Mouse (Mus musculus) subcutaneous adipose tissue, adult 2 months (tissue): Measurements from ENCODE around the gene Bves. TPM values are rescaled to one million over a fixed set of nuclear protein-coding genes. Genes with fewer than 3 reads are reported as not detected.

Source experiments
- polyA plus RNA-seq: library from polyadenylated mRNA; depleted of rRNA; stranded (reverse); fragments of >200 nt; gene quantifications from 2 replicates; pipeline ENCODE4 v1.2.3, GENCODE M21; 2012; ENCODE audit warnings: low replicate concordance; rRNA removed

Bves gene
- polyA plus RNA-seq: 0.34 and 9.7 TPM in 2 replicates

DNA sequence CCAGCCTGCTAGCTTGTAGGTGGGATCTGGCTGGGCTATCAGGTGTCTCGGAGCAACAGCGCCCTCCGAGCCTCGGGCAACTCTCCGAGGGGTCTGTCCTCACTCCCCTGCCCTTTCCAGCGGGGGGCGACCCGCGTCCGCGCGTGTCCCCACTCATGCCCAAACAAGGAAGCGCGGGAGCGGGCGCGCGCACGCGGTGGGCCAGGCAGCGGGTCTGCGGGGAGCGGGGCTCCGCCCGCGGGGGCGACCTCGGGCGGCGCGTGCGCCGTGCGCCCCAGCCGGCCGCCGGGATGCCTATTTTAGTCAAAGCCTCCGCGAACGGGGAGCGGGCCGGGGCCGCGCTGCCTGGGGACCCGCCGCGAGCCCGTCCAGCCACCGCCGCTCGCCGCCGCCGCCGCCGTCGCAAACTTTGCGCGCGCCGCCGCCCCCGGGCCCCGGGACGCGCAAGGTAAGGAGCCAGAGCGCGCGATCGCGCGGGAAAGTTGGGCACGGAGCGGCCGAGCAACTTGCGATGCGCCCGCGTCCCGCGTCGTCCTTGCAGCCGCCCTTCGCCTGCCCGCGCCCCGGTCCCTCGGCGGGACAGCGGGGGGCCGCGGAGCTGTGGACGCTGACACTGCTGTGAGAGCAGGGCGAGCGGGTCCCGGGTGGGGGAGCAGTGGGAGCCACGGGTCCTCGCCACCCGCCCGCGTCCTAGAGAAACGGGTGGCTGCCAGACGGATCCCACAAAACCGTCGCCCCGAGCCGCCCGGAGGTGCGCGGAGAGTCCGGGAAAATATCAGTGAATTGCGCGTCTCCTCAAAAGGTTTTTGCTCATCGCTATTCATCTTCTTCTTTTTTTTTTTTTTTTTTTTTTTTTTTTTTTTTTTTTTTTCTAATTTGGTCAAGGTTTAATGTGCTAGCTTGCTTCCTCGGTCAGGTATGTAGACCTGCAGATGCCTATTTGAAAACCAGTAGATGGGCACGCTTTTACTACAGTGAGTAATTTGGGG lies at the start of gene Bves:
Bves (plus strand) TSS at position 339 of the 989 bp plus-strand sequence.

Other genes with a start within 250 kb of the Bves start
- 0.27 TPM in 1 of 2 replicates, not detected in the other for gene Popdc3, start 157.7 kb upstream of the Bves start, polyA plus RNA-seq
- not detected in 2 replicates for gene Lin28b, start 150.6 kb downstream of the Bves start, polyA plus RNA-seq
- 6.1 and 13.6 TPM in 2 replicates for gene Hace1, start 242.1 kb downstream of the Bves start, polyA plus RNA-seq